Mouse (Mus musculus) CD8-positive naive resting alpha-beta T cell, adult 2 months (primary cell): ENCODE measurements around the gene Aar2.

Experiments used
- DNase-seq, 2 experiments: peaks; one replicate each; pipeline ENCODE4 v3.0.0; 2022; ENCODE audit warnings: low read depth in 2 of 2, low spot score in 2 of 2

Aar2 gene

DNA sequence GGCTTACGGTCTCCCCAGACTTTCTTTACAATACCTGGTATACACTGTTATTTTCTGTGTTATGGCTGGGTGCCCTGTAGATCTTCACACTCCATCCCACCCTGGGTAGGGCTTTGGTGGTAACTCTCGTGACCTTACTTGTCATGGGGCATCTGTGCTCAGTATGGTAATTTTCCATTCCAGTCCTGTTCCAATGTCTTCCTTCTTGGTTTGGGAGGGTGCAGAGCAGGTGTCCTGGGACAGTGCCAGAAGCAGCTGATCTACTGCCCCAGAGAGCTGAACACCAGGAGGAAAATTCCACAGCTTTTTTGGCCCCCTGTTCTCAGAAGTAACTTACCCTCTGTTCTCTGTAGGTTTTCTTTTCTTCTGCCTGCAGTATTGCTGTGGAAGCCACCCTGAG is 19.1 kb downstream of the Aar2 start:
- DNase-seq = no peak

DNA sequence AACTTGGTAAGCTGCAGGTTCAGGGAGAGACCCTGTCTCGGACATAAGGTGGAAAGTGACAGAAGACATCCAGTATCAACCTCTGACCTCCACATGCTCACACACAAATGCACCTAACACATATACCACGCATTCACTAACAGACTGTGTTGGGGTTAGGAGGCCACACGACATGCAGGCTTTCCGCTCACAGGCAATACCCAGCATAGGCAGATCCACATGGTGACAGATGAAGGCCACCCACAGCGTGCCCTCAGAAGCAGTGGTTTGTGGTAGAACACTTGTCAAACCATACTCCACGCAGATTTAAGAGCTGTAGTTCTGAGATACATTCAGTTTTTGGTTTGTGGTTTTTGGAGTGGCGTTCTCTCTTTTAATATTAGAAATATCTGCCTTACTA is 21.3 kb downstream of the Aar2 start:
- no peak for DNase-seq

DNA sequence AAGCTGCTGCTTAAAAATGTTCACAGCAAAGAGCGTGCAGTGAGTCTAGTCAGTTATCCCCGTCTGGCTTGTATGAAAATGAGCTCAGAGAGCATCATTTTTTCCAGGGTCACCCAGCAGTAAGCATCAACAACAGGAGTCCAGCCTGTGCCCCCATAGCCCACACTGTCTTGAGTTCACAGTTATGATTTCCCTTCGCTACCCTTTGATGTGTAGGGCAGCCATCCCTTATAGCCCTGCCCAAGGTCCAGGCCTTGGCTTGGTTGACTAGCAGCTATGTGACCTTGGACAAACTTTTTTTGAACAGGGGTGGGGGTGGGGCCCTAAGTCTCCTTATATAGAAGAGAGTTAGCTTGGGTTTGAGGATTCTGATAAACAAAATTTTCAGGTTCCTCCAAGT is 21.9 kb downstream of the Aar2 start:
- no peak for DNase-seq

DNA sequence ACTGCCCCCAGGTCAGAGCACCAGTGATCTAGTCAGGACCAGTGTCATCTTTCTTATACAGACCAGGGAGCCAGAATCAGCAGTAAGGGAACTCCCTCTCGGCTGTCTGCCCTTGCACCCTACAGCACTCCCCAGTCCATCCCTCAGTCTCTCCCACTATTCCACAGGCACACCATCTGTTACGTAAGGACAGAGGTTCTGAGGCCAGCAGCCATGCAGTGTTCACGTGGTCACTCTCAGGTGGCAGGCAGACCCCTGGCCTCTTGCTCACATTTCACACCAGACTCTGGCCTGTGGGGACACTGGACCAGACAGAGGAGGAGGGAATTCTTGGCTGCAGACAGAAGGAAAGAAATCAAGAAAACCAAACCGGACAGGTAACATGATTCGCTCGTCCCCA is 24.1 kb downstream of the Aar2 start:
- no peak for DNase-seq

DNA sequence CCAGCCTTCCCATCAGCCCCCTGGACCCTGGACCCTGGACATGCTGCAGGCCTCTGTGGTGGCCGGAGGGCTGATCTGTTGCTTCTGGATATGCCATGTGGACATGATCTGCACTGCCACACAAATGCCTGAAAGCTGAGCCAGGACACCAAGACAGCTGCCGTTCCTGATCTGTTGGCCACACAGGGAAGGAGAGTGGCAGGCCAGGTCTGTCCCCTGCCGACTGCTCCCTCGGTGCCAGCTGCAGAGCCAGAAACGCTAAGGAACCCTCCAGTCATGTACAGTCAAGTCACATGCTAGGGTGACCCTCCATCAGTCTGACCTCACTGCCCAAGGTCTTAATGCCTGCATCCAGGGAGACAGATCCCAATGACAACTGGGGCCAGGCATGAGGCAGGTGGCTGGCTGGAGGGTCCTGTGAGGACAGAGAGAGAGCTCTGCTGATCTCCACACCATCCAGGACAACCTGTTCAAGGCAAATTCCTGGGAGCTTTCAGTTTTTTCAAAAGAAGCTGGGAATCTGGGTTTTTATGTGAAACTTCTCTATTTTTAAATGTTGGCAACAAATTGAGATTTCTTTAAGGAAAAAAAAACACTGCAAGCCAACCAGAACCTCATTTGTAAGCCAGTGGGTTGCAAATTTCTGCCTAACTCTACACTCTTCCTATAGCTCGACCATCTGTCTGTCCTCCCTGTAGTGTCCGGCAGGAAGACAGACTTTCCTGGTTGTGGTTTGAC is 29.6 kb downstream of the Aar2 start:
- no peak for DNase-seq

DNA sequence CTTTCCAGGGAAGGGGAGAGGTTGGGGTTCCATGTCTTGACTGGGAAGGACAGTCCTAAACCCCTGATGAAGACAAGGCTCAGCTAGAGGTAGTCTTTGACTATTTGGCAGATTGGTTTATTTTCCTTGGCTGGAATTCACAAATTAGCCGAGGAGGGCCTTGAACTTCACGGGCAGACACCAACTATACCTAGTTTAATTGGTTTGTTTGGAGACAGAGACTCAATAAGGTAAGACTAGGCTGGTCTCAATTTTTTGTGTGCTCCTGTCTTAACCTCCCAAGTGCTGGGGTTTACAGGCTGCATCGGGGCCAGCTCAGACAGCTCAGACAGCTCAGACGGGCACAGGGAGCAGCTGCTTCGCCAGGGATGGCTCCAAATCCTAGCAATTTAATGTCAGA is 33.1 kb downstream of the Aar2 start:
- DNase-seq = no peak

DNA sequence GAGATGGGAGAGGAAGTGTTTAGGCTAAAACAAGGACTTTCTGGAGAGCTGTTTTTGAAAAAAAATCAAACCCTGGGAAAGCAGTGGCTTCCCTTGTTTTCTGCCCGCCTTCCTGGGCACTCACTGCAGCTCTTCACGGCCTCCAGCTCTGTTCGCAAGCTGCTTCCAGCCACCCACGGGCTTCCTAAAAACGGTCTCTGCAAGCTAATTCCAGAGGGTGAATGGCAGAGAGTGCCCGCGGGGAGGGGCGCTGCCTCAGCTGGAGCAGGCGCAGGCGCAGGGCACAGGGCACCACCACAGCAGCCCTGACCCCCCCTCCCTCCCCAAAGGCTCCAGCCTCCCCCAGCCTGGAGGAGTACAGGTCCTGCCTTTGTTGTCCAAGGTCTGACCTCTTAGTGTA is 33.9 kb downstream of the Aar2 start:
- DNase-seq = no peak

DNA sequence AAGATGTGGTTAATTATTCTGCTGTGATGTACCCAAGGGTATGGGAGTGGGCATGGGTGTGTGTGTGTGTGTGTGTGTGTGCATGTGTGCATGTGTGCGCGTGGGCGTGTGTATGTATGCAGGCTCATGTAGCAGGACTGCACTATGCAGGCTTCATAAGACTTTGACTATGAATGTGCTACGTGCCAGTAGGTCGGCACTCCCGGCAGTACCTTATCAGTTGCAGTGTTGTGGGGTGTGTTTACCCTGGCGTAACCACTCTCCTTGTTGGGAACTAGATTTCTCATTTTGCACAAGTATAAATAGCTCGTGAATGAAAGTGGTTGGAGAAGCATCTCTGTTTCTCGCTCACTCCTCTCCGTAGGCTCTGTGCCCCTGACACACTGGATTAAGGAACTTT is 35.5 kb downstream of the Aar2 start:
- DNase-seq = no peak

DNA sequence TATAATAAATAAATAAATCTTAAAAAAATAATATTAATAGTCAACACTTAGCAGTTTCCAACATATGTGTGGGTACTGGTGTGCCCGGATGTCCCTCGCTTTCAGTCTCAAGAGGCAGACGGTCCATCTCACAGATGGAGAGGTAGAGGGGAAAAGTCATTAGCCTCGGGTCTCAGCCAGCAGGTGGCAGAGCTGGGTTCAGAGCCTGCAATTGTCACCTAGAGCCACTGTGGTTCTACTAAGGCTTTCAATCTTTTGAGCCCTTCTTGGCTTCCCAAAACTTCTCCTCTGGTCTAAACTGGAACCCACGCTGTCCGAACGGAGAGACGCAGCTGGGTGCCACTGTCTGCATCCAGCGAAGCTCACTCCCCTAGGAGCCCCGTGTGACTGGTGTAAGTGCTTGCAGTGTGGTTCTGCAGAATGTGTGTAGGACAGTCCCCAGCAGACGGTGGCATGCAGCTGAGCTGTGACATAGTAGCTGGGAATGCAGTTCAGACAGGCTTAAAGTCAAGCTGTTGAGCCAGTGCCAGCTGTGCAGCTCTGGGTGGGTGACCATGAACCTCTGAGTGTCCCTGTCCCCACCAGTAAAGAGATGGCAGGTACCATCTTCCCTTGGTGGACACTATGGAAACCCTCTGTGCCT is 36.9 kb downstream of the Aar2 start:
- no peak for DNase-seq

DNA sequence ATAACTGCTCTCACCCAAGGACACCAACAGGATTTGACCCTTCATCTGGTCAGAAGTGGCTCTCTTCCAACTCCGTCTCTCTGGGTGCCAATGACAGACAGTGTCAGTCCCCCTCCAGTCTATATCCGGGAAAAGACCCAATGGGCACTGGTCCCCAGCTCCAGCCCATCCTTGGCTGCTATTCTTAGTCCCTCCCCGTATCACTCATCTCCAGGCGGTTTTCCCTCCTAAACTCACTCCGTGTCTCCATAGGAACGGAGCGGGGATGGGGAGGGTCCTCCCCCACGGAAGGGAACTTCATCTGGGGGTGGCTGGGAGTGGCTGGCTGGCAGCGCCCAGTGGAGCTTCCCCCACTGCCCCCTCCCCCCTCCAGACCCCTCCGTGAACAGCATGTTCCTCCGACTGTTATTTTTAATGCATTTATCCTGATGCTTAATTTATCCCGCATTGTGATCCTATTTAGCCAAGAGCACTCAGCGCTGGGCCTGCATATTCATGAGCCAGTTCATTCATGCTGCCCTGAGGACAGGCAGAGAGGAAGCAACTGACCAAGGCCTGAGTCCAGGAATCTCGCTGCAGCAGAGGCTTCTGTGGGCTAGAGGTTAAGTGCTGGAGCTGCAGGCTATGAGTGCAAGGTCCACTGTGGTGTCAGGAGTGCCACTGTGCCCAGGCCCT is 37.5 kb downstream of the Aar2 start:
- DNase-seq = no peak

DNA sequence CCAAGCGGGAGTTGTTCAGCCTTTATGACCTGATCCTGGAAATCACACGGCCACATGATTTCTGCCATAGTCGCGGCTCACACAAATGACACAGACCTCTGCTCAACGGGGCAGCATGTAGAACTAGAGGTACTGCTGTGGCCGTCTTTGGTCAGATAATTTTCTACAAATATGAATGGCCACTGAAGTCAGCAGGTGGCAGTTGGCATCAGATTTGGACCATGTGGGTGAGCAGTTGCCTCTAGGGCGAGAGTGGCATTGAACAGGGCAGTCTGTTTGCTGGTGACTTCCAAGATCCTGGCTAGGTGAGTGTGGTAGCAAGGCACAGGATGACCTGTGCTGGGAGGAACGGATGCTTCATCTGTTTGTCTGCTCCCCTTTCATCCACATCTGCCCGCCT is 42.1 kb downstream of the Aar2 start:
- no peak for DNase-seq

DNA sequence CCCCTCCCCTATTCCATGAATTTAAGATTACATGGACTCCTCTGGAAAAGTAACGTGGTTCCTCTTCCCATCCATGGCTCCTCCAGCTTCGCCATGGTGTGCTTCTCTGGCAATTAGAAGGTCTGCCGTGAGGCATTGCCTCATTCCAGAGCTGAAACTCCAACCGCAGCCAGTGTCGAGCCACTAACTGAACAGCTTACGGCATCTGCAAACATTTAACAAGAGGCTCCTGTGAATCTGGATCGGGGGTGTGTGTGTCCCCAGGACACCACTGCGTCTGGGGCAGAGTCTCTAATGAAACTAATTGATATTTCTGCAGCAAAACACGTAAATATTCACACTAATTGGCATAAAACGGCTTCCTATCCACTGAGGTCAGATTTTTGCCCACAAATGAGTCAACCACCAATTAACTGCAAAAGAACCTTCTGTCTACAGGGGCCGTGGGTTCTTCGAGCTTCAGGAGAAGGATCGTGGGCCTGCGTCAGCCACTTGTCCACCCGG is 47.7 kb downstream of the Aar2 start:
- DNase-seq = no peak

DNA sequence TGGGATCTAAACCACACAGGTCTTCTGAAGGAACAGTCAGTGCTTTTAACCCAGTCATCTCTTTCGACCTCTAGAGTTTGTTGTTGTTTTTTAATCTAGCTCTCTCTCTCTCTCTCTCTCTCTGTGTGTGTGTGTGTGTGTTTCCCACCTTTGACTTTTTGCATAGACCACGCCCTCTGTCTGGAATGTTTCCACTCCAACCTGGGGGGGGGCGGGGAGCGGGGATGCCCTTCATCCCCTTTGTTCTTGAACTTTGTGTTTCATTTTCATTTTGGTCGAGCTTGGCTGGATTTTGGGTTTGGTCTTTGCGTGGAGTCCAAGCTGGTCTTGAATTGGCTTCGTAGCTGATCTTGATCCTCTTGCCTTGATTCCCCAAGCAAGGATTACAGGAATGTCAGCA is 55.2 kb downstream of the Aar2 start:
- DNase-seq = no peak

DNA sequence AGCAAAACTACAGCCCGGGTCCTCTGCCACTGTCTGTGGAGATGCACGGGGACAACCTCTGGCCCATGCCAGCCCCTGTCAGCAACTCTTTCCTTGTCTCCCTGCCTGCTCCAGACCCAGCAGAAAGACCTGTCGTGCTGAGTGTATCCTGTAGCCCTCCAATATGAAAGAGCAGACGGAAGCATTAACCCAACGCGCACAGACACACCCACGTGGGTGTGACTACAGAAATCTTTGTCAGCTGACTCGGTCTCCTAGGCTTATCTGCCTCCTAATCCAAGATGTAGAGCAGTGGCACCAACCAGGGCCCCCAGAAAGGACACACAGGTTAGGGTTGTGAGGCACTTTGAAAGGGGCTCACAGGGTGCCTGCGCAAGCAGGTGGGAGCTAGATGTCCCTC is 56.3 kb downstream of the Aar2 start:
- DNase-seq = no peak

DNA sequence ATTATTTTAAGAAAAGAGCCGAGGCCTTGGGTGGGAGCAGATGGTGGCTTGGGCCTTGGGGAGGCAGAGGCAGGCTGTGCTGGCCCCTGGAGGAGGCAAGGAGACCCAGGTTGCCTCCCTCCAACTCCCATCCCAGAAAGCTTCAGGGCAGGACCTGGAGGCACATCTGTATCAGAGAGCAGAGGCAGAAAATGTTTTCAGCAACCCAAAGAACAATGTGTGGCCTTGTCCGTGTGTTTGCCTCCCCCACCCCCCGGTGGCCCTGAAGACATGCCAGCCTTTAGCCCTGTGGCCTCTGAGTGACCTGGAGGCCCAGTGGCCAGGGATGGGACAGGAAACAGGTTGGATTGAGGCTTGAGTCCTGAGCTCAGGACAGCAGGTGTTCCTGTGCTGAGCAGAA is 57.8 kb downstream of the Aar2 start:
- no peak for DNase-seq

DNA sequence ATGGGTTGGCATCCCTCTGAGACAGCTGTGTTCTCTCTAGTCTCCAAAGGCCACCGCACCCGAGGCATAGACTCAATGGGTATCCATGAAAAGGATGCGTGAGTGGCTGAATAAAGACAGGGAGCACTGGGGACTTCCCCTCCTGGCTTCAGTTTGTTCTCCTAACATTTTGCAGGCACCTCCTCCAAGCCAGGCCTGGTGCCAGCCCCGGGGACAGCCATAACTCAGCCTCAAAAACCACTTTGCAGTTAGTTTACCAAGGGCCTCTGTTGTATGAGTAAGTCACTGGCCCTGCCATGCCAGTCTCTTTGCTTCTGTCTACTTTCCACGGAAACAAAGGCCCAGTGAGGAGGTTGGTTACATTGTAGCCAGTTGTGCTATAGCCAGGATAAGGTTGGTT is 58.6 kb downstream of the Aar2 start:
- no peak for DNase-seq

DNA sequence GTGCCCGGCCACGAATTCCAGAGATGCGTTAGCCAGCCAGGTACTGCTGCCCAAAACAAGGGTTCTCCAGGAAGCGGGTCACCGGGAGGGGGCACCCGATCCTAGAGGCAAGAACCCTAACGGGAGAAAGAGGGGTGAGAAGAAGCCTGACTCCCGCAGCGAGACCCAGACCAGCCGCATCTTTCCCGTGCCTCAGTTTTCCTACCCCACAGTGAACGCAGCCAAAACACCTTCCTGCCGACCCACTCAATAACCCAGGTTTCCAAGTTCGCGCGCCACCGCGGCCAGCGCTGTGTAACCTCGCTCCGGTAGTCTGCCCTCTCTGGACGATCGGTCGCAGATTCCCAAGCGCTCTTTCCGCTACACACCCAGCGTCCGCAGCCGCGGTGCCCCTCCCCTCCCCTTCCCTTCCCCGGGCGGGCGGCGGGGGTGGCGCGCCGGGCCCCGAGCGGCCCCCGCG is 65.7 kb downstream of the Aar2 start:
- no peak for DNase-seq

DNA sequence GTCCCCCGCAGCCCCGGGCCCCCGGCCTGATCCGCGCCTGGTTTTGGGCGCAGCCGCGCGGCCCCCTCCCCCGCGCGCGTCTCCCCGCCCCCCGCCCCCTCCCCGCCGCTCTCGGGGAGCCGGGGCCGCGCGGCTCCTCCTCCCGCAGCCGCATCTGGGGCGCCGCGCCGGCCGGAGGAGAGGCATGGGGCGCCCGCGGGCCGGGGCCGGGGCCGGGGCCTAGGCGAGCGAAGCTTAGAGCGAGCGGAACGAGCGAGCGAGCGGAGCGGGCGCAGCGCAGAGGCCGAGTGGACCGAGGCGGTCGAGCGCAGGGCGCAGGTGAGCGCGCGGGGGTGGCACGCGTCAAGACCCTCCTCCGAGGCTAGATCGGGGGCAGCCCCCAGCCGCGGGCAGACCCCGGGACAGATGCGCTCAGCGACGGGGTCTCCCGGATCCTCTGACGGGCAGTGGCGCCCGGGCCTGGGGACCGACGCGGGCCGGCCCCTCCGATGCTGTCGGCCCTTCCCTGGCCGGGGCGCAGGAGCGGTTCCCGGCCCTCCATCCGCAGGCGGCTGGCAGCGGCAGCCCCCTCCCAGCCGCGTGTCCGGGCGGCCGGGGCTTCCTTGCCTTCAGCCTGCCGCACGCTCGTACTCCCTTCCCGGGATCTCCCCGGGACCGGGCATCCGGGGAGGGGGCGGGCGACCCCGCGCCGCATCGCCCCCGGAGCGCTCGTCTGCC is 66.3 kb downstream of the Aar2 start, which contains the start of gene Dlgap4:
Gene Dlgap4 (plus strand): TSS at position 165 of the 717 bp plus-strand sequence.
- no peak for DNase-seq

DNA sequence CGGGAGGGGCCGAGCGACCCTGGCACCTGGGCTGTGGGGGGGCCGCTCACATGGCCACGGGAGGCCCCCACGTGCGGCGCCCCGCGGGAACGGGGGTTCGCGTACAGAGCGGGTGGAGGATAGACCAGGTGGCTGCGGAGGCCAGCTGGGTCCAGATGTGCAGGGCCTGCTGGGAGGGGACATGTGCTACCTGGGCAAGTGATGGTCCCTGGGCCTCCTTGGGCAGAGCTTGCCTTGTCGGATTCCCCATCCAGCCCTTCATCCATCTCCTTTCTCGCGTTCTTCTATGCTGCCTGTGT is 66.8 kb downstream of the Aar2 start:
- DNase-seq = no peak

DNA sequence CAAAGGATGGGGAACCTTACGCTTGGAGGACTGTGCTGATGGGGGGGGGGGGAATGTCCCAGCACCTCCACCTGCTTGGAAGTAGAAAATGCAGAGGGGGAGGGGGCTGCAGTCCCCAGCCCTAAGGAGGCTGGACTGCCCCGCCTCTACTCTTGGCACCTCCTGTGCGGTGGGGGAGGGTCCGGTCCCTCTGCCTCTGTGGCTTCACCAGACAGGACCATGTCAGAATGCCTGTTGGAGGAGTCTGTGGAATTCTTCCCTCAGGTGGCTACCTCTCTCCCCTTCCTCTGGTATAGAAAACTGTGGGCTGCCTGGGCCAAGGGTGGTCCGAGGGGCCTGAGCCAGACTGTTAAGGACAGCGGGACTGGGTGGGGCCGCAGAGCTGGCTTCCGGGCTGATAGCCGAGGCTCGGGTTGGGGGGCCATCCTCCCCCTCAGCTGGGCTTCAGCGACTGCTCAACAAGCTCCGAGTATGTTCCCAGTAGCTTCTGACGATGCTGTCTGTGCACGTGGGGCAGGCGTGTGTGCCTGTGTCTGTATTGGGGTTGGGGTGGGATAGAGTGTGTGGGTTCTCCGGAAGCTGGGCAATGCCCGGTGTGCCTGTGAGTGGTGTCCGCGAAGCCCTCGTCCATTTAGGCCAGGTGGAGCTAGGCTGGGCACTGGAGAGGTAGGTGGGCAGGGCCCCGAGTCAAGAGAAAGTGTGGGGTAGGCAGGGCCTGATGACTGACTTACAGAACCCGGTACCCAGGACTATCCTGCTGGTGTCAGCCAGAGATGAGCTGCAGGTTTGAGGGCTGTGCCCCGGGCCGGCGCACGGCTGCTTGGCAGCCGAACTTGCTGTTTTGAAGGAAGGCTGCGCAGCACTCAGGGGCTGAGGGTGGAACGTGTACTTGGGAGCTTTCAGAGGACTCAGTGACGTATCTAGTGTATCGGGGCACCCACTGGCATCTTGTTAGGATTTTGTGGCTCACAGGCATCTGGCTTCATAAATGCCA is 67.6 kb downstream of the Aar2 start:
- DNase-seq = no peak

DNA sequence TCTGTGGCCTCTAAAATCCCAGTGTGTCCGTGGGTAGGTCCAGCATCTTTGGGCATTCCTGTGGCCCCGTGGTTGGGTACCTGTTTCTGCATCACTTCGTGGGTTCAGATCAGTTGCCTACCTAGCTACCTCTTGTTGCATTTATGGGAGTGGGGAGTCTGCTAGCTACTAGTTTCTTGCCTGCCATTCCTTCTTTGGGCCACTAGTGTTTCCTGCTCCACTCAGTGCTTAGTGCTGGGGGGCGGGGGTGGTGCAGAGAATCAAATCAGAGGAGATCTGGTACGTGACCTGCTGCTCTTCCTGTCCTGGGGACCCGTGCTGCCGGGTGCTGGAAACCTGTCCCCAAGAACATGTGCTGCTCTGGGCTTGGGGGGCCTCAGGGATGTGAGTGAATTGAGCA is 69.1 kb downstream of the Aar2 start:
- no peak for DNase-seq
